Mouse (Mus musculus) hindbrain, embryonic 15.5 days (tissue): Measurements from ENCODE around the gene Gtsf2. TPM values are rescaled to one million over a fixed set of nuclear protein-coding genes. Genes with fewer than 3 reads are reported as not detected.
"Not testable (repeated sequence)": the region's sequence is repeated elsewhere in the genome, so short reads cannot be mapped to it uniquely, and the experiment has no call there.

Experiments used
- ATAC-seq: fragments of 200-750 bp; cut with Nextera tagmentation; 2 replicates; pipeline ENCODE4 v1.8.0; 2017; ENCODE audit warnings: low read depth, moderate number of reproducible peaks, moderate TSS enrichment; ENCODE audit not compliant: low FRiP score
- H3K27ac ChIP-seq: fragments of 300-500 bp; sonication (generic); replicated peaks from 2 replicates; pipeline ENCODE4 v1.5.1; 2015; ENCODE audit warnings: mild to moderate bottlenecking, inconsistent platforms
- H3K27me3 ChIP-seq: fragments of 300-500 bp; sonication (generic); 2 replicates; pipeline ENCODE4 v1.6.1; 2015; ENCODE audit warnings: control low read depth, inconsistent platforms
- H3K36me3 ChIP-seq: fragments of 300-500 bp; sonication (generic); 2 replicates; pipeline ENCODE4 v1.6.1; 2015; ENCODE audit warnings: control low read depth, inconsistent platforms
- H3K4me1 ChIP-seq: fragments of 300-500 bp; sonication (generic); replicated peaks from 2 replicates; pipeline ENCODE4 v1.6.1; 2015; ENCODE audit warnings: control low read depth, inconsistent platforms
- H3K4me2 ChIP-seq: fragments of 300-500 bp; sonication (generic); 2 replicates; pipeline ENCODE4 v1.6.1; 2015; ENCODE audit warnings: moderate library complexity, mild to moderate bottlenecking, inconsistent platforms
- H3K4me3 ChIP-seq: fragments of 300-500 bp; sonication (generic); 2 replicates; pipeline ENCODE4 v1.5.1; 2015; ENCODE audit warnings: mild to moderate bottlenecking, inconsistent platforms
- H3K9ac ChIP-seq: fragments of 300-500 bp; sonication (generic); 2 replicates; pipeline ENCODE4 v1.6.1; 2015; ENCODE audit warnings: inconsistent platforms
- H3K9me3 ChIP-seq: fragments of 300-500 bp; sonication (generic); 2 replicates; pipeline ENCODE4 v1.6.1; 2016; ENCODE audit warnings: control low read depth, inconsistent platforms
- WGBS: fragments of 180-500 bp; shearing (Covaris S2); methylation state at CpG from one replicate; pipeline ENCODE4 v1.1.7; 2015; 5-methylcytosine and 5-hydroxymethylcytosine counted together
- polyA plus RNA-seq: library from polyadenylated mRNA; unstranded; fragments of >200 nt; fragmentation: Nextera tagmentation; extraction: Ambion mirVana; gene quantifications from 2 replicates; pipeline ENCODE4 v1.2.1, GENCODE M21; 2015

Gene Gtsf2
- polyA plus RNA-seq, 1 experiment from 2014 or later, result 0.64 TPM

DNA sequence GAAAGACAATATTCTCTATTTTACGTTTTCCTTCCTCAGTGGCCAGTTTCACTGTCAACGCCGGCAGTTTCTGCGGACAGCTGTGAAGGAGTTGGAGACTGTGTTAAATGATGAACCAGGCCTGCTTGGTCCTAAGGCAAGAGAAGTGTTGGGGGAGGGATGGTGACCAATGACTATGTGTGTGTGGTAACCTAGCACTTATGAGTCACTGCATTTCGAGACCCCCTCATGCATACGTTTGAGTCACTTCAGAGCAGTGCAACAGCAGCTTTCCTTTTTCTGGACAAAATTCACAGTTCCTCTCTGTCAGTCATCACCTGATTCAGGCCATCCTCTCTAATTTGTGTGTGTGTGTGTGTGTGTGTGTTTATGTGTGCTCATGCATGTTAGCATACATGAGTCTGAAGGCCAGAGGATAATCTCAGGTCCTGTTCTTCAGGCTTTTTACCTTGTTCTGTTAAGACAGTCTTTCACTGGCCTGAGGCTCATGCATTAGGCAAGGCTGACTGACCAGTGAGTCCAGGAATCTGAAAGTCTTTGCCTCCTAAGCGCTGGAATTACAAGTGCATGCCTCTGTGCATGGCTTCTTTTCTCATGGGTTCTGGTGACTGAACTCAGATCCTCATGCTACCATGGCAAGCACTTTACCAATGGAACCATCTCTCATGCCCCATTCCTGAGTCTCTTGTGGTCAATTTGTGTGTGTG is 23.4 kb upstream of the Gtsf2 start:
- H3K9me3 ChIP-seq, result no peaks in the 10 kb centered on the region
- no peak overlapping the region for H3K27ac ChIP-seq
- no peaks in the 10 kb centered on the region for H3K4me1 ChIP-seq
- H3K27me3 ChIP-seq, result no peaks in the 10 kb centered on the region
- H3K9ac ChIP-seq, result no peak overlapping the region
- H3K4me3 ChIP-seq, result no peak overlapping the region
- no peak for ATAC-seq
- 80% methylated on average over 7 of the region's 7 CpGs for WGBS
- no peaks in the 10 kb centered on the region for H3K36me3 ChIP-seq
- no peak overlapping the region for H3K4me2 ChIP-seq

GRCm38 (mm10) chr15:103462539-103463261 is 14.4 kb upstream of the Gtsf2 start:
- Histone ChIP-seq H3K27ac (no peak overlapping the region), H3K4me1 (no peaks in the 10 kb centered on the region), H3K4me3 (no peak overlapping the region), H3K9ac (no peak overlapping the region), H3K9me3 (no peaks in the 10 kb centered on the region), H3K27me3 (no peaks in the 10 kb centered on the region), H3K4me2 (no peak overlapping the region), H3K36me3 (no peaks in the 10 kb centered on the region)
- ATAC-seq, result no peak
- WGBS, result 67% methylated on average over 7 of the region's 7 CpGs

- no peaks in the 10 kb centered on the region for H3K36me3 ChIP-seq
- no peak overlapping the region for H3K4me3 ChIP-seq
- no peaks in the 10 kb centered on the region for H3K9me3 ChIP-seq
- H3K9ac ChIP-seq, result no peak overlapping the region
- no peak overlapping the region for H3K4me2 ChIP-seq
- no peaks in the 10 kb centered on the region for H3K27me3 ChIP-seq
- H3K4me1 ChIP-seq, result no peaks in the 10 kb centered on the region
- H3K27ac ChIP-seq, result no peak overlapping the region
- no peak for ATAC-seq
- WGBS, result 90% methylated on average over 6 of the region's 6 CpGs
Observed at GRCm38 (mm10) chr15:103454449-103454848, 6.2 kb upstream of the Gtsf2 start.

GRCm38 (mm10) chr15:103453551-103454218 is 5.4 kb upstream of the Gtsf2 start, which contains the start of gene Nckap1l:
Nckap1l (plus strand) TSS chr15:103453794.
- H3K36me3 ChIP-seq, result no peaks in the 10 kb centered on the region
- no peak within 1 kb of the TSS for H3K4me2 ChIP-seq
- no peak within 1 kb of the TSS for H3K9ac ChIP-seq
- no peak within 1 kb of the TSS for H3K4me3 ChIP-seq
- H3K9me3 ChIP-seq, result no peaks in the 10 kb centered on the region
- WGBS, result 93% methylated on average over 13 of the region's 13 CpGs
- ATAC-seq, result no peak
- no peaks in the 10 kb centered on the region for H3K4me1 ChIP-seq
- no peaks in the 10 kb centered on the region for H3K27me3 ChIP-seq
- H3K27ac ChIP-seq, result no peak within 1 kb of the TSS

GRCm38 (mm10) chr15:103445966-103446365 is 2.3 kb downstream of the Gtsf2 start:
- H3K4me3 ChIP-seq, H3K9ac ChIP-seq, H3K27me3 ChIP-seq, ATAC-seq, H3K4me2 ChIP-seq, H3K9me3 ChIP-seq, H3K36me3 ChIP-seq, H3K27ac ChIP-seq, H3K4me1 ChIP-seq: not testable (repeated sequence)
- 89% methylated on average over 4 of the region's 4 CpGs for WGBS

GRCm38 (mm10) chr15:103430241-103430640 is 18.0 kb downstream of the Gtsf2 start, which contains the start of gene Gtsf1:
Gtsf1 (minus strand) TSS chr15:103430470.
- WGBS, result 95% methylated on average over 16 of the region's 16 CpGs
- H3K4me1 ChIP-seq, result no peaks in the 10 kb centered on the region
- H3K27me3 ChIP-seq, result no peaks in the 10 kb centered on the region
- H3K9me3 ChIP-seq, result no peaks in the 10 kb centered on the region
- H3K36me3 ChIP-seq, result no peaks in the 10 kb centered on the region
- no peak within 1 kb of the TSS for H3K9ac ChIP-seq
- no peak within 1 kb of the TSS for H3K4me3 ChIP-seq
- no peak within 1 kb of the TSS for H3K4me2 ChIP-seq
- ATAC-seq, result no peak
- H3K27ac ChIP-seq, result no peak within 1 kb of the TSS

GRCm38 (mm10) chr15:103427017-103427416 is 21.3 kb downstream of the Gtsf2 start:
- Histone ChIP-seq H3K4me3 (no peak overlapping the region), H3K36me3 (no peaks in the 10 kb centered on the region), H3K4me1 (no peaks in the 10 kb centered on the region), H3K4me2 (no peak overlapping the region), H3K9ac (no peak overlapping the region), H3K27ac (no peak overlapping the region), H3K9me3 (no peaks in the 10 kb centered on the region), H3K27me3 (no peaks in the 10 kb centered on the region)
- WGBS, result 48% methylated on average over 2 of the region's 2 CpGs
- ATAC-seq, result no peak

GRCm38 (mm10) chr15:103405586-103405985 is 42.7 kb downstream of the Gtsf2 start:
- 87% methylated on average over 2 of the region's 3 CpGs for WGBS
- H3K9me3 ChIP-seq, H3K4me3 ChIP-seq, H3K36me3 ChIP-seq, H3K4me2 ChIP-seq, H3K4me1 ChIP-seq, ATAC-seq, H3K27me3 ChIP-seq, H3K9ac ChIP-seq, H3K27ac ChIP-seq: not testable (repeated sequence)

DNA sequence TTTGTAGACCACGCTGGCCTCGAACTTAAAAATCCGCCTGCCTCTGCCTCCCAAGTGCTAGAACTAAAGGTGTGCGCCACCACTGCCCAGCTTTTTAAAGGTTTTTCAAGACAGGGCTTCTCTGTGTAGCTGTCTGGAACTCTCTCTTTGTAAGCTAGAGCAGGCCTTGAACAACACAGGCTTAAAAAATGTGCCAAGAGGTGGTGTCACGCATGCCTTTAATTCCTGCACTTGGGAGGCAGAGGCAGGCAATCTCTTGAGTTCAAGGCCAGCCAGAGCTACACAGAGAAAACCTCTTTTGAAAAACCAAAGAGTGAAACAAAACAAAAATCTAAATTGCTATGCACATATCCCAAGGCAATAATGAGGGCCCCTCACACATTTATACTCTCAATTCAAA is 46.9 kb downstream of the Gtsf2 start:
- 89% methylated on average over 5 of the region's 5 CpGs for WGBS
- Histone ChIP-seq H3K4me1 (no peaks in the 10 kb centered on the region), H3K4me3 (no peak overlapping the region), H3K4me2 (no peak overlapping the region), H3K36me3 (no peaks in the 10 kb centered on the region), H3K9me3 (no peaks in the 10 kb centered on the region), H3K27ac (no peak overlapping the region), H3K9ac (no peak overlapping the region), H3K27me3 (no peaks in the 10 kb centered on the region)
- no peak for ATAC-seq

GRCm38 (mm10) chr15:103393577-103393976 is 54.7 kb downstream of the Gtsf2 start:
- Histone ChIP-seq H3K9ac (no peak overlapping the region), H3K27me3 (no peaks in the 10 kb centered on the region), H3K4me3 (no peak overlapping the region), H3K4me2 (no peak overlapping the region), H3K9me3 (no peaks in the 10 kb centered on the region), H3K36me3 (no peaks in the 10 kb centered on the region), H3K4me1 (no peaks in the 10 kb centered on the region), H3K27ac (no peak overlapping the region)
- no peak for ATAC-seq
